Mouse (Mus musculus) kidney, postnatal 10 days (tissue): ENCODE results near the gene Mbnl1.

ENCODE experiments used
- DNase-seq: peaks from one replicate; pipeline ENCODE4 v3.0.0; 2021; ENCODE audit warnings: mixed read lengths

Gene Mbnl1

DNA sequence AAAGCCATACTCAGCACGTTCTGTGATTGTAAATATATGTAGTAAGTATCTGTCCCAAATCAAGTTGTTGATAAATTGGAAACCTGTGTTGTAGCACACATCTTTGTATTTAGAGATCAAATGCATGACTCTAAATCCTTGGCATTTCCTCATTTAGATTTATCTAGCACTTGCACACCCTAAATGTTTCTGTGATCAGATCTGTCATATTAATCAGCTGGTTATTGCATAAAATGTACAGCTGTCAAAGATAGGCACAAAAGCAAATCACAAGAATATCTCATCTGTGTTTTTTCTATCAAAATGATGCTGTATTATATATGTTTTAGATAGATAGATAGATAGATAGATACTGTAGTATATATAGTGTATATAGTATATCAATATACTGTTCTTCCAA lies 98.9 kb downstream of the Mbnl1 start:
- DNase-seq = no peak

DNA sequence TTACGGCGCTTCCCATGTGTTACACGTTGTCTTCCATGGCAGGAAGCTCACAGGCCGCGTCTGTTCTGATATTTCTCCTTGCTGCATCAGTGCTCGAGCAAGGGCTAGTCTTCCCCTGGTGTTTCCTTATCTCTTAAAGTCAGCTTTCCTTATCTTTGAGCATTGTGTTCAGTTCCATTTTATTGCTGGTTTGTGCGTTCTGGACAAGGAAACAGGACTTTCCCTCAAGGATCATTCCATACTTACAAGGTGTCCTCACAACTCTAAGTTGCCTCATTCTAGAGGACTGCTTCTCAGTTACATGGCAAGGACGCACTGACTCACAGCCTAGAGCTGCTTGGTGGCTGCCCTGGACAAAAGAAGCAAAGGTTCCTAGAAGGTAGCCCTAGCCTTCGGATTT lies 101.6 kb downstream of the Mbnl1 start:
- no peak for DNase-seq

DNA sequence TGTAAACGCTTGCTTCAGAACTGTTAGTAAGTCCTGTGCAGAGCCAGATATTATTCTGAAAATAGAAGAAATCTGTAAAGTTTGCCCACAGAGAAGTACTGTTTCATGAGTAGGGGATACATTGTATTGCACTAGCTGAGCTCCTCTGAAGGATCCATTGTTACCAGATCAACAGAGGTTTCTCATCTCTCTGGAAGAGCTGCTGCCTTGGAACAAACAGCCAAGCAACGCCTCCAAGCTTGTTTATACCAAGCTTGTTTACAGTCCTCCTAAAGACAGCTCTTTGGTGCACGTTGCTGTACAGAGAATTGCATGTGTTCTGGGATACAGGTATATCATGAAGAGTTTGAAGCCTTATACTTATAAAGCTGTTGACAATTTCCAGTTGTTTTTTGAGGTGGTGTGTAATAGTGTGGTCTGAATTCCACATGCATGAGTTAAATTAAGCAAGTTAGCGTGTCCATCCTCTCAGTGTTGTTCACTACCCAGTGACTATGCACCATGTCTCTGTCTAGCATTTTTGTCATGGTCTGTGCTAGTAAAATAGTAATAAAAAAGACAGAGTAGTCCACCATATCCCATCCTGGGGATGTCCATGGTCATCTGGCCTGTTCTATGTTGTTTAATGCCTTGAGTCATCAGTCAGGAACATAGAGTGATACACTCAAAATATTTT lies 102.4 kb downstream of the Mbnl1 start:
- DNase-seq = no peak

DNA sequence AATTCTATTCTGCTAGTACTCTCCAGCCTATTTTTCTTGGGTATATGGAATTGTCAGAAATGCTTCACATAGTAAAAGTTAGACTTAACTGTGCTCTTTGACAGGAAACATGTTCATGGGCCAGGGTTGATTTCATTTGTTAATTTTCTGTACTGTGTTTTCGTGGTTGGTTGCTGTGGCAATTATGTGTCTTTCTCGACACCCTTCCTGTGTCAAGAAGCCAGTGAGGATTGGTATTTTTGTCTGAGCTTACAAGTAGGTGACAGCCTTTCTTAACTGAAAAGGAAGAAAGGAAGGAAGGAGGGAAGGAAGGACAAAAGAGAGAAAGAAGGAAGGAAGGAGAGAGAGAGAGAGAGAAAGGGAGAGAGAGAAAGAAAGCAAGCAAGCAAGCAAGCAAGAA lies 103.3 kb downstream of the Mbnl1 start:
- DNase-seq = no peak

DNA sequence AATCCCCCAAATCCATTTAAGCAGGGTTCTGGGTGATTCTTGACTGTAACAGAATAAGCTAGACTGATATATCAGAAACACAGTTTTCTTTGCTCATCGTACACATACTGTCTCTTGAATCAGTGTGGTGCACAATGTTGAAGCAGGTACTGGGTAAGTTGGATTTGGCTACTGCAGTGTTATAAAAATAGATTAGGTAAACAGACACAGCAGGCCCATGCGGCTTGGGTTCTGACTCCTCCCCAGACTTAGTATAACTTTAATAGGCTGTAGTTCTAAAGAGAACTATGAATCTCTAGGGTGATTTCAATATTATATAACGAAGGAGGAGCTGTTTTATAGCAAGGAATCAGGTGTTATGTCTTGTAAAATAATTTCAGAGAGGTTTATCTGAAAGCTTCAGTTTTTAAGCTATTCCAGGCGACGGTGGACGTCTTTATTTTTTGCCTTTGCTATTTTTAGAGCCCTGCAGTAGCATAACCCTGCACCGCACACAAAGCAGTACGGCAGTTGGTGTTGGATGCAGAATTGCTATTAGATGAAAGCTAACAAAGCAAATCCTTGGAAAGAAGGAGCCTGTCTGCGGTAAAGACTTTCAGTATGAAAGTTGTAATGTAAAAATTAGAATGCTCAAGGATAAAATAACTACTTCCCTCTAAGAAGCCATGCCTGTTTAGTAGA lies 103.9 kb downstream of the Mbnl1 start:
- no peak for DNase-seq

DNA sequence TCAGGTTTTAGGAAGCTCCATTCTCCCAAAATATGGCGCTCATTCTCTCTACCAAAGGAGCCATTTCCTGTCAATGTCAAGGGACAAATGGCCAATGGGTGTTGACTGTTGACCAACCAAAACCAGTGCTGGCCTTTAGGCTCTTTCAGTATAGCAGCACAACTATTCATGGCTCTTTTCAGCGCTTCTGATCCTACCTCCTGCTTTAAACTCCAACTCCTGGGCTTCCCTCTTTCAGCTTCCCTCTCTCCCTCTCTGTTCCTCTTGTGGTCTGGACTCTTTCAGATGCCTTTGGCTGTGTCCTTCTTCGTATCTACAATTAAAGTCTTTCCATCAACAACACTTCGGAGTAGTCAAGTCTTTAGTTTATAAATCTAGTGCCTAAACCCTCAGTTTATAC lies 107.2 kb downstream of the Mbnl1 start:
- DNase-seq = no peak

DNA sequence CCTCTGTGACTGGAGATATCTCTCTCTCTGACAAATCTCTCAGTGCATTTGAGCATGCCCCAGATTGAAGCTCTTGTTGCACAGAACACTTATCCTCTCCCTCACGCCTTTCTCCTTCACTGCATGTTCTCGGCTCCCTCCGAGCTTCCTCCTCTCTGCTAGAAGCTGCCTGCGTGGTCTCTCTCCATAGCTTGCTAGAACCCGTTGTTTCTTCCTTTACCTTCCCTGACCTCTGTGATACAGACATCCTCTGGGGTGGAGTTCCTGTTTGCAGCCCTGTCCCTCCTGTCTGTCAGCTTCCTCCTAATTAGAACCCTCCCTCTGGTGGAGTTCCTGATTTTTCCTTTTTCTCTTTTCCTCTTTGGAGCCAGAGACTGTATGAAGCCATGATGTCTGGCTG lies 108.1 kb downstream of the Mbnl1 start:
- DNase-seq = no peak

DNA sequence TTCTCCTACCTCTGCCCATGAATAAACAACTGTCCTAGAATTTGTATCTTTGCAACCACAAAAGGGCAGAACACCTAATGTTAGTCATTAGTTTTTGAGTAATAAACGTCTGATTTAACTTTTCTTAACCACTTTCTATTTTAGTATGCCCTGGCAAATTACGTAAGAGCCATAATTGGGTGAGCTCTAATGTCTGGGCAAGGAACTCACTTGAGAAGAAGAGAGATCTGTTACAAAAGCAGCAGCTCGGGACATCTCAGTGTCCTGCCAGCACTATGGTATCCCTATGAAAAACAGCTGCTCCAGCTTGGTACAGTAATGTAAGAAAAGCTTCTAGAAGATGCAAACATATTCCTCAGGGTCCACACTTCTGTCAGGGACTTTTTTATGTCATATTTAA lies 109.5 kb downstream of the Mbnl1 start:
- no peak for DNase-seq

DNA sequence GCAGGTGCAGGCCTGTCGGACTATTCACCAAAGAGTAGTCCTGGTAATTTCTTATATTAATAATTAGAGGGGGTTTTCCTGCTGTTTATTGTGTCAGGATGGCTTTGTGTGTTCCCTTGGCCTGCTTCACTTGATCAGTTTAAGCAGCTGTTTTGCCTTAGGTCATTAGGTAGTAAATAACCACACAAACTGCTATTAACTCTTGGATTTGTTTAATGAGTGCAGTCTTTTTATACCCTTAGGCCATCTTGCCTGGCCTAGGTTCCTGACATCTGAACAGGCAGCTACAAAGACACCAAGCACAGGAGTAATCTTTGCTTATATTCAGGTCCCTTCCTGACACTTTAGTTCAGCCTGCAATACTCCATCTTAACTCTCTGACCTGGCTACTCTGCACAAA lies 110.0 kb downstream of the Mbnl1 start:
- no peak for DNase-seq

DNA sequence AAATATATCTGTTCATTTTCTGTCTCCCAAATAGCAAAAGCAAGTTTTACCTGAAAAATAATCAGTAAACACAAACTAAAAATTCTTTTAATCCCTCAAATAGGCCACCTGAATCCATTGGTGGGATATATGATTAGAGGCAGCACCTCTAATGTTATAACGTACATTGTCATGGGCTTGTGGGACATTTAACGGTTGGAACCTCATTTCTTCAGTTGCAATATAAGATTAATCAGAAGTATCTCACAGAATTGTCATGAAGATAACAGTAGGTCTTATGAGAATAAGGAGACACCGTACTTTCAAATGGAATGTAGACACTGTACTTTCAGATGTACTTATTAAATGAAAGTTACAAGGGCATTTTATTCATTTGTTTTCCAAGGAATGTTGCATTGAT lies 112.1 kb downstream of the Mbnl1 start:
- no peak for DNase-seq

DNA sequence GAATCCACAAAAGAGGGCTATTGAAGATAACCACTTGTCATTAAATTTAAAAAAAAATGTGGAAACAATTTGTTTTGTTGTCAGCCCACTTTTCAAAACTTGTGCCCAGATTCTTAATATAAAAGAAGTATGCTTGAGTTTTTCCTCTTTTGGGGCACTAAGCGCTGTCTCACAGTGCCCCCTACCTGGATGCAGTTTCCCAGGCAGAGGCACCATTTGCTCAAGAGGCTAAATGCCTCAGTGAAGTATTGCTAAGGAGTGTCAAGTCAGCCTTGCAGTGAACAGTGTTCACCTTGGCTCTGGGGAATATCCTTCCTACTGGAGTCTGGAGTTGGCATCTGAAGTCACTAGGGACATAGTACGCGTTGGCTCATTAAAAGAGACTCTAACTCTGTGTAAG lies 113.4 kb downstream of the Mbnl1 start:
- DNase-seq = peak; percentile 19

DNA sequence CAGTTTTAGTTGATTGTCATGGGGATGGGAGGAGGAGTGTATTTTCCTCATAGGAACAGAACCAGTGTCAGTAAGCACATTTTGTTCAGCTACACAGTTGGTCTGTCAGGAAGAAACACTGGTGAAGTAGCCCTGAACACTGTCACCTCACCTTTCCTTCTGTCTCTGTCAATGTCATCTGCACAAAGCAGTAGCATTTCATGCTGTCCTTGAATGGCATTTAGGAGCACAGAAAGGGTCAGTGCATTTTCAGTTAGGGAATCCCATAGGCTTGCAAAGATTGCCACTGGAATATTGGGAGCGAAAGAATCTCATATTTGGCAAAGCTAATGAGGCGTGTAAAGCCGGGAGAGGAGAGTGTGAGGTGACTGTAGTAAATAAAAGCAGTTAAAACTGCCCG lies 114.5 kb downstream of the Mbnl1 start:
- DNase-seq = no peak

DNA sequence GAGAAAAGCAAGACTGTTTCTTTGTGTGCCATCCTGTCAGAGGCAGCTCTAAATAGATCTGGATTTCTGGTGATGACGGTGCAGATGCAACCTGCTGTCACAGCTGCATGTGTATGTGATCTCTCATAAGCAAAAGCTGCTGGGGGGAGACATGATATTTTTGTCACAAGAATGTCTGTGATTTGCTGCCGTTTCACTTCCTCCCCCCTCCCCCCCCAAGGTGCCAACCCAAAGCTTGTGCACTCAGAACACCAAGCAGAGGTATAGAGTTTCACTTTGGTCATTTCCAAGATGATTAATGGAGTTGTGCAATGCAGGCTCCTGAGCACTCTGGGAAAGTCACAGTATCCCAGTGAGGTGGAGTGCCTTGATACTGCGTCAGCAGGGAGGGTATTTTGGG lies 116.7 kb downstream of the Mbnl1 start:
- DNase-seq = no peak

DNA sequence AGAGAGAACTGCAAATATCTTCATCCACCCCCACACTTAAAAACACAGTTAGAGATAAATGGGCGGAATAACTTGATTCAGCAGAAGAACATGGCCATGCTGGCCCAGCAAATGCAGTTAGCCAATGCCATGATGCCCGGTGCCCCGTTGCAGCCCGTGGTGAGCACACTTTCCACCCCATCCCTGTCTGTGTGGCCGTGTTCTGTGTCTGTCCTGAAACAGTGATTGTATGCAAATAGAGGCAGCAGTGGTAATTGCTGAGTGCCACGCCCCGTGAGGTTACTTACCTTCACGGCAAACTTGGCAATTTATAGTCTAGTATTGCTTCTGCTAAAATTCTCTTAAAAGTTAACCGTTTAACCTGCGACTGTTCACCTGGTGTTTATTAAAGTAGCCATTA lies 123.0 kb downstream of the Mbnl1 start:
- DNase-seq = no peak

DNA sequence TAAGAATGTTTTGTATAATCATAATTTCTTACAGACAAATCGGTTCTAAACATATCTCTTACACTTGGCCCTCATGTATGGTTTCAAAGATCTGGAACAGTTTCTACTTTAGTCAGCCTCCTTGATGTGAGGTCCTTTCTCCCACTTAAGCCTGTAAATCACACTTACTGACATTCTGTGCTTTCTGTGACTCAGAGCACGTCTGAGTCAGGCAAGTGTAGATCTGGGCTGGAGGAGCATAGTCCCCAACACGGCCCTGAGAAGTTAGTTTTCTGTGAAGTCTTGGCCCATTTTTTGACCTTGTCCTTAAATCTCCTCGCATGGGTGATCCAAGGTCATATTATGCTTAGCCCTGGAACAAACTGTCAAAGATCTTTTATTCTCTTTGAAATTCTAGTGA lies 124.4 kb downstream of the Mbnl1 start:
- no peak for DNase-seq

DNA sequence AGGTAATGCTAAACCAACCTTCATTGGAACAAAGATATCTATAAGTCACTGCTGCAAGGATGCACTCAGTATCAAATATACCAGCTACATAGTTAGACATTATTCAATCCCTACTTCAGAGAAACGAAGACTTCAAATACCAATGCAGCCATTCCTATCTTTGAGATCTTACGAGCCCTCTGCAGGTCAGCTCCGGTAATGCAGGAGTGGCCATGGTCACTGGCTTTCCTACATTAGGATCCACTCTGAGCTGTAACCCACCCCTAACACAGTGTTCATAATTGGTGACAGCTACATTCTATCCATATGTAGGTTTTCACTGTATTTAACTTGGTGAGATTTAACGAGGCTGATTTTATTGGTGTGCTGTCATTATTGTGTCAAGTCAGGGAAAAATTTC lies 129.1 kb downstream of the Mbnl1 start:
- DNase-seq = peak; percentile 88

DNA sequence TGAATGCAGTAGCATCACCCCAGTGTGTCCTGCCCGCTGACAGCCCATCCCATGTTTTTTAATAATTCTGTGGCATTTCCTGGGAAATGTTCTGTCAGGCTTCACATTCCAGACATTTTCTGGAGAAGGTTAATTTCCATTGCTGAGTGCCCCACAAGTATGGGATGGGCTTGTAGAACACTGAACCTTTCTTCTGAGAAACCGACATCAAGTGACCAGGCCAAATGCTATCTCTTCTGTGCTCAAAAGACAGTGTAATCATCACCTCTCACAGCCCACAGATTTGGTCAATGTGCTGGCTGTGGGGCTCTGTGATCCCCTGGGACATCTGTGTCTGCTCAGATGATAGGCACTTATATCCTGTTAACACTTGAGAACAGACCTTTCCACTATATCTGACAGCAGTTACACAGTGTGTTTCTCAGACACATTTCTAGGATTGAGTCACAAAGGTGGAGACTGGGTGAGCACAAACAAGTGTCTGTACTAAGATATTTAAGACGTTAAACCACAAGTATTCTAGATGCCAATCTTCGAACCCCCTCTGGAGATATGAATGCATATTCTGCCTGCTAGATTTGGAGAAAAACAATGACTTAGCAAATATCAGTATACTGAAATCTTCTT lies 130.4 kb downstream of the Mbnl1 start:
- DNase-seq = no peak

DNA sequence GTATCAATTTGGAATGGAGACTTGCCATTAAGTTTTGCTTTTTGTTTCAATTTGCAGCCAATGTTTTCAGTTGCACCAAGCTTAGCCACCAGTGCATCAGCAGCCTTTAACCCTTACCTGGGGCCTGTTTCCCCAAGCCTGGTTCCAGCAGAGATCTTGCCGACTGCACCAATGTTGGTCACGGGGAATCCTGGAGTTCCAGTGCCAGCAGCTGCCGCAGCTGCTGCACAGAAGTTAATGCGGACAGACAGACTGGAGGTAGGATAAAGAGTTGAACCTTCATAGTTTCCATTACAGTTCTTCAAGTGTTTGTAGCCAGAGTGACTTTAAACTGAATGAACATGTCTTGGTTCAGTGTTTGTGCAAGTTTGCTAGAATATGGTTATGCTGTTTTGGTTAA lies 131.0 kb downstream of the Mbnl1 start:
- no peak for DNase-seq

DNA sequence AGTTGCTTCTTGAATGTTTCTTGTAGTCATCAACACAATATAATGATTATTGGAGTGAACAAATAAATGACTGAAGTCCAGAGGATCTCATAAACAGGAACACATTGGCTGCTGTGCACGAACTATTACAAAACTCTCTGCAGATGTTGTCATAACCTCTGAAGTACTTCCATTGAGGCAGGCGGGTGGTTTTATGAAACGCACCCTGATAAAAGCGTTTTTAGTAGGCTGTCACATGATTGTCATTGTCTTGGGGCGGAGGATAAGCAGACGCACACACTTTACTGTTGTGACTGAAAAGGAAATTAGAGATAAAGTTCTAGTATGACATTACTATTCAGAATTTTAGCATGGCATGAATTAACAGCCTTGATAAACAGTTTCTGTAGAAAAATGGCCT lies 131.6 kb downstream of the Mbnl1 start:
- no peak for DNase-seq

DNA sequence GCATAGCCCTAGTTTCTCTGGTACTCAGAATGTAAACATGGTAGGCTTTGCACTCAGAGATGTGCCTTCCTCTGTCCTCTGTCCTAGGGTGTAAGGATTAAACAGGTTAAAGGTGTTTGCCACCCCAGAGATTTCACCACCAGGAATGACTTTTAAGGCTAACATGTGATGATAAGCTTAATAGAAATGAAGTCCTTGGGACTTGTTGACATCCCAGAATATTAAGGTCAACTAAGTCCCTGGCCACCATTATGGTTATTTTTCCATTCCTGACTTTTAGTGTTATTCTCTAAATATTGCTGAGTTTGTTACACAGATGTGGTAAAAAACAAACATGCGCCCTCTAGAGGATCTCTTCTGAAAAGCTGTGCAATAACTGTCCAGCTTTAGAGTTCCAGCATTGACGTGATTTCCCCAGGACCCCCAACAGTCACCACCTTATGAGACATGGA lies 136.3 kb downstream of the Mbnl1 start:
- peak; percentile 22 for DNase-seq

DNA sequence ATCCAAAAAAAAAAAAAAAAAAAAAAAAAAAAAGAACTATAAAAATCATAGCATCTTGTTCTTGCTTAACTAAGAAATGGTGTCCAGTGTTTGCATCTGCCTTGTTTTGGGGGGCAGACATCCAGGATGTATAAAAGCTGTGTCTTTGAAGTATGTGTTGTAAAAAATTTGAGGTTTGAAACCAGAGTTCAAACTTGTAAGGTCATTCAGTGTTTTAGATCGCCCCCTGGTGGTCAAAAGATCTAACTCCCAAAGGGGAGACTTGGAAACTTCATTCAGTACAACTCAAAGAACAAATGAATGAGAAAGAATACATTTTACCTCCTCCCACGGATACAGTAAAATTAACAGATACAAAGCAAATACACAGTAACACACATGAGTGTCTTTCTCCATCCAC lies 139.2 kb downstream of the Mbnl1 start:
- DNase-seq = peak; percentile 70

DNA sequence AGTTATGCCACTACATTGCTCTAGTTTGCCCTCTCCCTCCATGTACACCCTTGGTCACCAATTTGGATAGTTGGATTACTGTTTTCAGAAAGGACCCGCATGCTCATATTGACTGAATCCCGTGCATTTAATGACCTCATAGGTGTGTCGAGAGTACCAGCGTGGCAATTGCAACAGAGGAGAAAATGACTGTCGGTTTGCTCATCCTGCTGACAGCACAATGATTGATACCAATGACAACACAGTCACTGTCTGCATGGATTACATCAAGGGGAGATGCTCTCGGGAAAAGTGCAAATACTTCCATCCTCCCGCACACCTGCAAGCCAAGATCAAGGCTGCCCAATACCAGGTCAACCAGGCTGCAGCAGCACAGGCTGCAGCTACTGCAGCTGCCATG lies 140.5 kb downstream of the Mbnl1 start:
- DNase-seq = no peak

DNA sequence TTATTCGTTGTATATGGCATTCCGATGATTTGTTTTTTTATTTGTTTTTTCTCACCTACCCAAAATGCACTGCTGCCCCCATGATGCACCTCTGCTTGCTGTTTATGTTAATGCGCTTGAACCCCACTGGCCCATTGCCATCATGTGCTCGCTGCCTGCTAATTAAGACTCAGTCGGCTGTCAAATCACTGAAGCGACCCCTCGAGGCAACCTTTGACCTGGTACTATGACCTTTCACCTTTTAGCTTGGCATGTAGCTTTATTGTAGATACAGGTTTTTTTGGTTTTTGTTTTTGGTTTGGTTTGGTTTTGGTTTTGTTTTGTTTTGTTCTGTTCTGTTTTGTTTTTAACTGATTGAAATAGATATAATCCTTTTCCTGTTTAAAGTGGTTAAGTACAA lies 141.9 kb downstream of the Mbnl1 start:
- DNase-seq = peak; percentile 17

DNA sequence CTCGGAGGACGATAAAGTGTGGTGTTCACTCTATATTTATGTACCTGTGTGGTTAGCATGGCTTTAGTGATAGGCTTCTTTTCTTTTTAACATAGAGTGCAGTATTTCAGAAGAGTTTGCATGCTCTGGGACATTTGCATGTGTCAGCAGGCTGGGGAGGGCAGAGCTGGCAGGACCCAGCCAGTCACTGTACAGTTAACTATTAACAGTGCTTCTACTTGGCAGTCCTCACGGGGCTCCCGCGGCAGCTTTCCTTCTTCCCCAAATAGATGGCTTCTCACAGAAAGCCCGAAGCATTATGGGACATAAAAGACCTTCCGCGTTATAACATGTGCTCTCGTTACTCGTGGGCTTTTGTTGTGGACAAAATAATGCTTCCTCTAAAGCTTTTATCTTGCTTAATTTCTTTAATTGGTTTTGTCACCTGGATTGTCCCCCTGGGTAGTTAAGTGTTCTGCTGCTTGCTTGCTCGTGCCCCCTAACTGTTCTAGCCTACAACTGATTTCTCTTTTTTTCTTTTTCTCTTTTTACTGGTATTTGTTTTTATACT lies 142.5 kb downstream of the Mbnl1 start:
- peak; percentile 36 for DNase-seq
